Mouse (Mus musculus): Measurements from ENCODE around the gene Fxyd3. TPM values are rescaled to one million over a fixed set of nuclear protein-coding genes. Genes with fewer than 3 reads are reported as not detected.

The Fxyd3 gene
- total RNA-seq (2021) = 1 to 10 TPM; 1.6 to 2.5 TPM
- polyA plus RNA-seq (2012; rRNA removed) = 4.9 and 5.5 TPM in 2 replicates
- long read RNA-seq = 0 reads

DNA sequence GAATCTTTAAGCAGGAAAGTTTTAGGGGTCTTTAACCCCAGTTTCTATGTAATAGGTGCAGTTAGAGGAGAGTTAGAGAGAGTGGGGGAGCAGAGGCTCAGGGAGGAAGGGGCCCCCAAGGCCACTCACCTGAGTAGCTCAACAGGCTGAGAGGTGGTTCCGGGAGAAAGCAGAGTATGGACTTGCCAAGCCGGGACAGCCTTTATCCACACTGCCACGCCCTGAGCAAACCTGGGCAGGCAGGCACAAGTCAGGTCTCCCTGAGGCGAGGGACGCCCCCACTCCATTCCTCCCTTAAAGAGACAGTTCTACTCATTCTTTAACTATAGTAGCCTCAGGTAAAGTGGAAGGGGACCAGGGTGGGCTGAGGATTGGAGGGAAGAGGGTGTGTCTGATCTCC, at the start of gene Fxyd3:
Gene Fxyd3 (minus strand): TSS at position 213 of the 400 bp plus-strand sequence.
- no peak within 1 kb of the TSS for H3K27ac ChIP-seq
- DNase-seq = no peak
- TF ChIP-seq EP300 (IDR thresholded peaks at IDR 0.05; ENCODE audit: insufficient read depth, low read depth, low read length) = no peak
- TF ChIP-seq CTCF (IDR thresholded peaks at IDR 0.05) = no peak
- TF ChIP-seq POLR2A (IDR thresholded peaks at IDR 0.05; ENCODE audit: insufficient read depth, low read depth, low read length) = no peak
- H3K79me2 ChIP-seq (replicated peaks; ENCODE audit: control insufficient read depth, insufficient read depth, low read length) = no peaks in the 10 kb centered on the region
- no peaks in the 10 kb centered on the region for H3K4me1 ChIP-seq (ENCODE audit: control insufficient read depth, insufficient read depth, low read length)
- intact Hi-C loops (cut with DNase I) = no loop called here
- no peaks in the 10 kb centered on the region for H3K27me3 ChIP-seq (ENCODE audit: control insufficient read depth, insufficient read depth, low read length)
- H3K36me3 ChIP-seq (ENCODE audit: control insufficient read depth, insufficient read depth, low read length) = no peaks in the 10 kb centered on the region
- 63% methylated on average over 5 of the region's 5 CpGs for WGBS
- no peak within 1 kb of the TSS for H3K4me3 ChIP-seq
- H3K9ac ChIP-seq (ENCODE audit: low read depth, low read length) = no peak within 1 kb of the TSS

DNA sequence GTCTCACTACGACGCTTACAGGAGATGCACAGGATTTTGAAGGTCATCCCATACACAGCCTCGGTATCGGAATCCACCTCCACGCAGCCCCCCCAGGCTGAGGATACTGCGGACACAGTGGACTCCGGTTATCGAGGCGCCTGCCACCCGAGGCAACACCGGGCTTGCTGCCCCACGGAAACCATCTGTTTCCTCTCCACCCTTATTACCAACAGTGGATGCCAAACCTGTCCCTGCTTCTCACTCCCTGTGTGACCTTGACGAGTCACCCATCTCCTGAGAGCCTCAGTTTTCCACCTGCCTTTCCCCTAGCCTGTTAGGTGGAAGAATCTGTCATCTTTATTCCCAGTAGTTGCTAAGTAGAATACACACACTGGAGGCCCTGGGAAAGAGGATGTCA, 48.6 kb upstream of the Fxyd3 start:
- Histone ChIP-seq H3K36me3 (ENCODE audit: control insufficient read depth, insufficient read depth, low read length) (no peaks in the 10 kb centered on the region), H3K27ac (no peak overlapping the region), H3K4me1 (ENCODE audit: control insufficient read depth, insufficient read depth, low read length) (no peaks in the 10 kb centered on the region; the same call in 1 of the 2 replicates), H3K4me3 (no peak overlapping the region), H3K27me3 (ENCODE audit: control insufficient read depth, insufficient read depth, low read length) (peaks cover 1% of the 10 kb centered on the region; the same call in 1 of the 2 replicates), H3K79me2 (replicated peaks; ENCODE audit: control insufficient read depth, insufficient read depth, low read length) (no peaks in the 10 kb centered on the region), H3K9ac (ENCODE audit: low read depth, low read length) (no peak overlapping the region)
- intact Hi-C loops (cut with DNase I) = no loop called here
- WGBS = 65% methylated on average over 13 of the region's 13 CpGs
- no peak for DNase-seq
- TF ChIP-seq CTCF (IDR thresholded peaks at IDR 0.05) = no peak
- TF ChIP-seq POLR2A (IDR thresholded peaks at IDR 0.05; ENCODE audit: insufficient read depth, low read depth, low read length) = no peak
- TF ChIP-seq EP300 (IDR thresholded peaks at IDR 0.05; ENCODE audit: insufficient read depth, low read depth, low read length) = no peak

DNA sequence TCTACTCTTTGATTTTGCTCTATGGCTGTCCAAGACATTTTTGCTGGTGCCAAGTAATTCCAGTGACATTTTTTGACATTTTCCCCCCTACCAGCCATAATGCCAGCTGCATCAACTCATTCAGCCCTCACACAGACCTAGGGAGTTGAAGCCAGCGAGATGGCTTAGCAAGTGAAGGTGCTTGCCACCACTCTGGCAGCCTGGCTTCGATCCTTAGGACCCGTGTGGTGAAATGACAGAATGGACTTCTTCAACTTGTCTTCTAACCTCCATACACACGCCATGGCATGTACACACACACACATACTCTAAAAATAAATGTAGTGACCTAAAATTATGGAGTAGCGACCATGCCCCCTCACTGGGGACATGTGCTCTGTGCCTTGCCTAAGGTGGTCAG, 47.9 kb upstream of the Fxyd3 start:
- intact Hi-C loops (cut with DNase I) = no loop called here
- Histone ChIP-seq H3K9ac (ENCODE audit: low read depth, low read length) (no peak overlapping the region), H3K27me3 (ENCODE audit: control insufficient read depth, insufficient read depth, low read length) (peaks cover 1% of the 10 kb centered on the region; the same call in 1 of the 2 replicates), H3K4me3 (no peak overlapping the region), H3K79me2 (replicated peaks; ENCODE audit: control insufficient read depth, insufficient read depth, low read length) (no peaks in the 10 kb centered on the region), H3K27ac (no peak overlapping the region), H3K4me1 (ENCODE audit: control insufficient read depth, insufficient read depth, low read length) (no peaks in the 10 kb centered on the region; the same call in 1 of the 2 replicates), H3K36me3 (ENCODE audit: control insufficient read depth, insufficient read depth, low read length) (no peaks in the 10 kb centered on the region)
- 86% methylated on average over 5 of the region's 5 CpGs for WGBS
- no peak for DNase-seq
- TF ChIP-seq POLR2A (IDR thresholded peaks at IDR 0.05; ENCODE audit: insufficient read depth, low read depth, low read length) (no peak), CTCF (IDR thresholded peaks at IDR 0.05) (no peak), EP300 (IDR thresholded peaks at IDR 0.05; ENCODE audit: insufficient read depth, low read depth, low read length) (no peak)

DNA sequence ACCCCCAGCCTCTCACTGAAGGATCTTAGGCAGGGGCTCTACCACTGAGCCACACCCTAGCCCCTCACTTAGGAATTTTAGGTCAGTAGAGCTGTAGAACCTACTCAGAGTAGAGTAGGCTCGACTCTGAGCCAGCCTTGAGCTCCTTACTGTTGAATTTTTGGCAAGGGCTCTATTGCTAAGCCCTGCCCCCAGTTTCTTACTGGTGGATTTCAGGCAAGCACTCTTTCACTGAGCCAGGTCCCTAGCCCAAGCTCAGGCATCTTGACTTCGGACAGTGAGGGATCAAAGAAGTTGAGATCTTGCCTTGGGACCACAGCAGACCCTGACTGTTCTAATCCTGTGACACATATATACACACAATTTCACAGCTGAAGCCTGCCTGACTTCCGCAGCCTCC, 47.2 kb upstream of the Fxyd3 start:
- Histone ChIP-seq H3K27ac (no peak overlapping the region), H3K79me2 (replicated peaks; ENCODE audit: control insufficient read depth, insufficient read depth, low read length) (no peaks in the 10 kb centered on the region), H3K4me3 (no peak overlapping the region), H3K27me3 (ENCODE audit: control insufficient read depth, insufficient read depth, low read length) (peaks cover 1% of the 10 kb centered on the region; the same call in 1 of the 2 replicates), H3K4me1 (ENCODE audit: control insufficient read depth, insufficient read depth, low read length) (no peaks in the 10 kb centered on the region; the same call in none of the 2 replicates), H3K36me3 (ENCODE audit: control insufficient read depth, insufficient read depth, low read length) (no peaks in the 10 kb centered on the region), H3K9ac (ENCODE audit: low read depth, low read length) (no peak overlapping the region)
- no peak for DNase-seq
- intact Hi-C loops (cut with DNase I) = no loop called here
- TF ChIP-seq EP300 (IDR thresholded peaks at IDR 0.05; ENCODE audit: insufficient read depth, low read depth, low read length) (no peak), CTCF (IDR thresholded peaks at IDR 0.05) (no peak), POLR2A (IDR thresholded peaks at IDR 0.05; ENCODE audit: insufficient read depth, low read depth, low read length) (no peak)
- WGBS = 76% methylated on average over 3 of the region's 3 CpGs

DNA sequence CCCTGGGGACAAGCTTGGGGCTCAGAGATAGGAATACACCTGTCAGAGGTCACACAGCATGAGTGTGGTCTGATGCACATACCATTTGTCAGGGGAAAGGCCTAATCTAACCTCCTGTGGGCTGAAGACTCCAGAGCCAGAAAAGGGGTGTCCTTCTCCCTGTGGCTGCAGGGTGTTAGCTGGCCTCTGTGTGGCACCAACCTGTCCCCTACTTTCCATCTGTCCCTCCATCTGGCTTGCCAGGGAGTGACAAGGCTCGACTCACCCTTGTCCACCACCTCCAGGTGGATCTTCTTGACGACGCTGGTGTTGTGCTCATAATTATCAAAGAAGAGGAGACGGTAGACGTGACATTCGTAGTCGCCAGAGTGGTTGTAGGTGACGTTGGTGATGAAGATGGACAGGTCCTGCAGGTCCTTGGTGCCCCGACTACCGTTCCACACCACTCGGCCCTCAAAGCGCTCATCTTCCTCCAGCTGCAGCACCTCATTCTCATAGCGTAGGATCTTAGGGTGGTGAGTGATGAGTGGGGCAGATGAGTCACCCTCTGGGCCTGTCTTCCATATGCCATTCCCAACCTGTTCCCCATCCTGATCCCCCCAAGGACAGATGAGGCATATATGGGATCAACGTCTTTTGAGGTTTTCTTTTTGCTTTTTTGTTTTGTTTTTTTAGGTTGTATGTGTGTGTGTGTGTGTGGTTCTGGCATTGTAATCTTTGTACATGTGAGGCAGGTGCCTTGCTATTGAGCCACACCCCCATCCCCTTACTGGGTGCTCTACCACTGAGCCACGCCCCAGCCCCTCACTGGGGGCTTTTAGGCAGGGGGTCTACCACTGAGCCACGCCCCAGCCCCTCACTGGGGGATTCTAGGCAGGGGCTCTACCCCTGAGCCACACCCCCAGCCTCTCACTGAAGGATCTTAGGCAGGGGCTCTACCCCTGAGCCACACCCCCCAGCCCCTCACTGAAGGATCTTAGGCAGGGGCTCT, 46.4 kb upstream of the Fxyd3 start:
- Histone ChIP-seq H3K79me2 (replicated peaks; ENCODE audit: control insufficient read depth, insufficient read depth, low read length) (no peaks in the 10 kb centered on the region), H3K4me1 (ENCODE audit: control insufficient read depth, insufficient read depth, low read length) (no peaks in the 10 kb centered on the region; the same call in none of the 2 replicates), H3K27ac (no peak overlapping the region), H3K27me3 (ENCODE audit: control insufficient read depth, insufficient read depth, low read length) (peaks cover 1% of the 10 kb centered on the region; the same call in 1 of the 2 replicates), H3K9ac (ENCODE audit: low read depth, low read length) (no peak overlapping the region), H3K36me3 (ENCODE audit: control insufficient read depth, insufficient read depth, low read length) (no peaks in the 10 kb centered on the region), H3K4me3 (no peak overlapping the region)
- intact Hi-C loops (cut with DNase I) = no loop called here
- no peak for DNase-seq
- TF ChIP-seq POLR2A (IDR thresholded peaks at IDR 0.05; ENCODE audit: insufficient read depth, low read depth, low read length) (no peak), EP300 (IDR thresholded peaks at IDR 0.05; ENCODE audit: insufficient read depth, low read depth, low read length) (no peak), CTCF (IDR thresholded peaks at IDR 0.05) (no peak)
- WGBS = 93% methylated on average over 16 of the region's 16 CpGs

DNA sequence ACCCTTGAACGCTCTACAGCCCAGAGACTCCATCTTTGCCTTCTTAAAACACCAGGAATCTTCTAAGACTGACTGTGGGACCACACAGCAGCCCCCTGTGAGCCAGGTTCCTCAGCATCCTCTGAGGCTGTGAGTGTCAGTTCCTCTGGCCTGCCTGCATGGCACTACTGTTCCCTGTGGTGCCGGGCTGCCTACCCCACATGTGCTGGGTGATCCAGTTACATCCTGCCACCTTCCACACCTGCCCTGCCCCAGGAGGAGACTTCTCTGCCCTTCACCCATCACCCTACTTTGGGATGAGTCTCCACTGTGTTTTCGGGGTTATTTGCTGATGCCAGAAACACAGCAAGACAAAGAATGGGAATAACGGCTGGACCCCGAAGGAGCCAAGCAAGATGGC, 43.1 kb upstream of the Fxyd3 start:
- no peak overlapping the region for H3K27ac ChIP-seq
- DNase-seq = no peak
- intact Hi-C loops (cut with DNase I) = no loop called here
- TF ChIP-seq EP300 (IDR thresholded peaks at IDR 0.05; ENCODE audit: insufficient read depth, low read depth, low read length) (no peak), CTCF (IDR thresholded peaks at IDR 0.05) (no peak), POLR2A (IDR thresholded peaks at IDR 0.05; ENCODE audit: insufficient read depth, low read depth, low read length) (no peak)
- no peak overlapping the region for H3K4me3 ChIP-seq
- H3K4me1 ChIP-seq (ENCODE audit: control insufficient read depth, insufficient read depth, low read length) = peaks cover 7% of the 10 kb centered on the region
- no peaks in the 10 kb centered on the region for H3K27me3 ChIP-seq (ENCODE audit: control insufficient read depth, insufficient read depth, low read length)
- H3K36me3 ChIP-seq (ENCODE audit: control insufficient read depth, insufficient read depth, low read length) = no peaks in the 10 kb centered on the region
- 93% methylated on average over 5 of the region's 5 CpGs for WGBS
- H3K9ac ChIP-seq (ENCODE audit: low read depth, low read length) = no peak overlapping the region
- no peaks in the 10 kb centered on the region for H3K79me2 ChIP-seq (replicated peaks; ENCODE audit: control insufficient read depth, insufficient read depth, low read length)

All from heart, adult 2 months (tissue).